Mouse (Mus musculus): ENCODE measurements around the gene Mef2c.

DNA sequence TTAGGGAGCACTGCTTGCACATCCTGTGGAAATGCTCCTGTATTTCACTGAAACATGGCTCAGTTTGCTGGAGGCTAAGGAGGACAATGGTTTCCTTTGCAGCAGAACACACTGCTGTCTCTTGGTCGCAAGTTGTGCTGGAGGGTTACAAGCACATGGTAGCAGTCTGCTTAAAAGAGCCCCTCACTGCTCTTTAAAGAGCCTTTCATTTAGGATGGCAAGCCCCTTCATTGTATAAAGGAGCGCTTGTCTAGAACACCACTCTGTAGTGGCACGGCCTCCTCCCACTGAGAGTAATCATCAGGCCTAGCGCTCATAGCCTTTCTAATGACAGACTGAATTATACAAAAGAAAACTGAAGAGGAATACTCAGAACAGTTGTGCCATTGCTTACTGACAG lies 80.0 kb downstream of the Mef2c start:
- TF ChIP-seq MEF2A (IDR thresholded peaks at IDR 0.05; ENCODE audit: borderline replicate concordance, low read depth, low read length): no peak
- no peak for TF ChIP-seq CHD2 (IDR thresholded peaks at IDR 0.05; ENCODE audit: low read length)
- no peak for TF ChIP-seq CTCF (conservative IDR thresholded peaks at IDR 0.05 in 1 of 2, IDR thresholded peaks at IDR 0.05 in 1 of 2; ENCODE audit: low read depth in 2 of 2, low read length in 2 of 2)
- TF ChIP-seq POLR2A (IDR thresholded peaks at IDR 0.05; ENCODE audit: low read depth, low read length): no peak
- TF ChIP-seq MYC (IDR thresholded peaks at IDR 0.05; ENCODE audit: low read depth, low read length): no peak
- no peak for TF ChIP-seq MXI1 (IDR thresholded peaks at IDR 0.05; ENCODE audit: low read depth, low read length)
- TF ChIP-seq EP300 (IDR thresholded peaks at IDR 0.05; ENCODE audit: low read length): no peak
- TF ChIP-seq TCF12 (IDR thresholded peaks at IDR 0.05; ENCODE audit: low read depth, low read length): no peak
- no peak for TF ChIP-seq TBP (conservative IDR thresholded peaks at IDR 0.05; ENCODE audit: low read depth, low read length)

Data from CH12.LX (cell line).